Mouse (Mus musculus) ovary, postnatal 14 days (tissue): ENCODE measurements at regions not wholly inside any gene's neighbourhood (a gene's known extent, or its start where the extent isn't known, plus 50 kb on each side); places are given as distances from the start of the nearest gene placed in this dataset.

Experiments
- DNase-seq: peaks from one replicate; pipeline ENCODE4 v3.0.0; 2022; ENCODE audit warnings: low spot score

GRCm38 (mm10) chrX:13014051-13014450 is 57.2 kb upstream of the Usp9x start:
- DNase-seq = no peak

- DNase-seq = no peak
These were observed 58.2 kb upstream of the Usp9x start for GRCm38 (mm10) chrX:13013086-13013485.

DNA sequence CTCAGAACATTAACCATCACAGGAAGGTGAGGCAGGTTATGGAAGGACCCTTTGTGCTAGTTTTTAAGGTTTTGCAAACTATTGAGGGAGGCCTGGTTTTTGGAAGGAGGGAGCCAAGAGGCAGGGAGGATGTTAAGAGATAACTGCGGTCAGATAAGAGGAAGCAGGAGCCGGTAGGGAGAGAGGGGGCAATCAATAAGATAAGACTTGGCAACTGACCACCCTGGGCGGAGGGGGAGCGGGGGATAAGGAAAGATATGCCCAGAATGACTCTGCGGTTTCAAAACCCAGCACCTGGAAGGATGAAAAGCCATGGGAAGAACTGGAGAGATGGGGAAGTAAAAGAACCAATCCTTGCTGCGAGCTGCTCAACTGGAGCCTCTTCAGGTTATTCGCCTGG is 80.5 kb upstream of the Usp9x start:
- no peak for DNase-seq

- no peak for DNase-seq
These were observed 93.6 kb upstream of the Usp9x start for GRCm38 (mm10) chrX:12977676-12978075.

GRCm38 (mm10) chrX:12968979-12969746 is 102.1 kb upstream of the Usp9x start:
- DNase-seq = no peak

DNA sequence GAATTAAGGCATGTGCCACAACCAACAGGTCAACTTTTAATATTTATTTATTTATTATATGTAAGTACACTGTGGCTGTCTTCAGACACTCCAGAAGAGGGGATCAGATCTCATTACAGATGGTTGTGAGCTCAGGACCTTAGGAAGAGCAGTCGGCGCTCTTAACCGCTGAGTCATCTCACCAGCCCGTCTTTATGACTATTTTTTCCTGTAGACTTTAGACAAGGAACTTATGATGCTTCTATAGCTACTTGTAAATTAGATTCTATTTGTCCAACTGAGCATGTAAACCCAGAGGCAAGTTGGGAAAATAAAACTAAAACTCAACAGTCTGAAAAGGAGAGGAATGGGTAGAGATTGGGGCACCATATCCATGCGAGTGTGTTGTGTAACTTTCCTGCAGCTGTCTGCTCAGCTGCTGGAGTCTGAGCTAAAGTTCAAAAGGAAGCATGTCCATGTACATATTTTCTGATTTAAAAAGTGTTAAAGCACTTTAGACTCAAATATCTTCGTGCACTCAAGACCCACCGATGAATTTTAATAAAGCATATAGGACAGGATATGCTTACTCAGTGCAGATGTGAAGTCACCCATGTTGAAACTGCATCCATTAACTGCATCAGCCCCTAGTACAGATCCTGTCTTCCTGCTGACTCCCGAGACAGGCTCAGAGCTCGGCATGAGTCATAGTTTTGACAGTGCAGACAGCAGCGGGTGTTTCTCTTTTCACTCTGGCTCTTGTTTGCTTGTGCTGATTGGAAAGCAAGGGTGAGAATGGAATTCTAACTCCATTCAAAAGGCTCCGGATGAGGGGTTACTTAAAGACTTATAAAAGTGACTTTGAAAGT is 111.6 kb upstream of the Usp9x start:
- DNase-seq = no peak

DNA sequence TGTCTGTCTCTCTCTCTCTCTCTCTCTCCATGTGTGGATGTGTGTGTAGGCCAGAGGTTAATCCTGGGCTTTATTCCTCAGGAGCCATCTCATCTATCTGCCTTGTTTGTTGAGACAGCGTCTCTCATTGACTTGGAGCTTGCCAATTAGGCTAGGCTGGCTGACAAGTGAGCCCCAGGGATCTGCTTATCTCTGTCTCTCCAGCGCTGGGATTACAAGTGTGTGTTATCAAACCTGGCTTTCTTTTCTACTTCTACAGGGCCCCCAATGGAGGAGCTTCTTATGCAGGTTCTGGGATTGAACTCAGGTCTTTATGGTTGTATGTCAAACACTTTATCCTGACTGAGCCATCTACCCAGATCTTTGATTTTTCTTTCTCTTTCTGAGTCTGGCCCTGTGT is 112.4 kb upstream of the Usp9x start:
- no peak for DNase-seq

GRCm38 (mm10) chrX:12950928-12951660 is 120.2 kb upstream of the Usp9x start:
- DNase-seq = peak; percentile 18

DNA sequence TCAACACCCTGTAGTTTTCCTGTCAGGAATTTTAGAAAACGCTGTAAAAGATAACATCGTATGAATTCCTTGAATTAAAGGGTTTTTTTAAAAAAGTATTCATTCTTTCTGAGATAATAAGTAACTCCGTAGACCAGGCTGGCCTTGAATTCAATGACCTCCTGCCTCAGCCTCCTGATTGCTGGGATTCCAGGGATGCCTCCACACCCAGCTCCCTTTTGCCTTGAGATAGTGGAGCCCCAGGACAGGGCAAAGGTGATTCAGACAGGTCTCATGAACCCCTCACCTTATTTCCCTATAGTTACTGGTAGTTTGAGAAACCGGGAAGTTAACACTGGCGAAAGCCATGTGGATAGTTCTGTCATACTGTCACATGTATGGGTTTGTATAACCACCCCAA is 128.8 kb upstream of the Usp9x start:
- DNase-seq = no peak

DNA sequence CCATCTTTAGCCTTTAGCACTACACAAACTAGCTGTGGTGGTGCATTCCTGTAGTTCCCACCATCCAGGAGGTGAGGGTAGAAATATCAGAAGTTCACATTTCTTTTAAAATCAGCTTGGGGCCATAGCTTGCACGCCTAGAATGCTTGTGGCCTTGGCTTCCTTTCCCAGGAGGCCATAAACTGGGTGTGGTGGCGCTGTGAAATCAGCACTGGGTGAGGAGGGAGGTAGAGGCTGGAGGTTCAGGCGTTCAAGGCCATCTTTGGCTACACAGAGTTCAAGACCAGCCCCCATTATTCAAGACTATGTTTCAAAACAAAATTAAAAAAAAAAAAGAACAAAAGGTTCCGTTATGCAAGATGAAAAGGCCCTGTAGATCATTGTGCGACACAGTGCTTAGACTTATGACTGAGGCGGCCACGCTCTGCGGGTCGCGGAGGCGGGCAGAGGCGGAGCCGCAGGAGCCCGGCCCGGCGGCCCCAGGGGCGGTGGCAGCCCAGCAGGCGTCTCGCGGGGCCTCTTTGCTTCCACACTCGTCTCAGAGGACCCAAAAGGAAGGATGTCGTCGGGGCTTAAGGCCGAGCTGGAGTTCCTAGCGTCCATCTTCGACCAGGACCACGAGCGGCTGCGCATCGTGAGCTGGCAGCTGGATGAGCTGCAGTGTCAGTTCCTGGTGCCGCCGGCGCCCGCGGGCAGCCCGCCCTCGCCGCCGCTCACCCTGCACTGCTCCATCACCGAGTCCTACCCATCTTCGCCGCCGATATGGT is 134.7 kb upstream of the Usp9x start:
- peak; percentile 22 for DNase-seq

DNA sequence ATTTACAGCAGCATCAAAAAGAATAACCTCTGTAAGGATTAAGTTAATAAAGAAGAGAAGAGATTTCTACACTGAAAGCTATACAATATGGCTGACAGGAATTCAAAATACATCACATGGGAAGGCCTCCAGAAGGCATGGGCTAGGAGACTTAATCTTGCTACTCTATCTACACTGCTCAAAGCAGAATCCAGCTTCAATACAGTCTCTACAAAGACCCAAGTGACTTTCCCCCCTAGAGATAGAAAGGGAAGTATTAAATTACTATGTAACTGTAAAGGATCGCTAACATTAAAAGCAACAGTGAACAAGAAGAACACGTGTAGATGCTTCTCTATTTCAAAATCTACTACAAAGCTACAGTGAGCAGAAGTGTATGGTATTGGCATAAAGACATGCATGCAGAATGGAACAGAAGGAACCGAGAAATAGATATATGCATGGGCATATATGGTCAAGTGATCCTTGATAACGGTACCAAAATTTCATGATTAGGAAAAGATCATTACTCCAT is 137.9 kb upstream of the Usp9x start:
- DNase-seq = no peak

- no peak for DNase-seq
These were observed 141.1 kb upstream of the Usp9x start for GRCm38 (mm10) chrX:12930242-12930641.

DNA sequence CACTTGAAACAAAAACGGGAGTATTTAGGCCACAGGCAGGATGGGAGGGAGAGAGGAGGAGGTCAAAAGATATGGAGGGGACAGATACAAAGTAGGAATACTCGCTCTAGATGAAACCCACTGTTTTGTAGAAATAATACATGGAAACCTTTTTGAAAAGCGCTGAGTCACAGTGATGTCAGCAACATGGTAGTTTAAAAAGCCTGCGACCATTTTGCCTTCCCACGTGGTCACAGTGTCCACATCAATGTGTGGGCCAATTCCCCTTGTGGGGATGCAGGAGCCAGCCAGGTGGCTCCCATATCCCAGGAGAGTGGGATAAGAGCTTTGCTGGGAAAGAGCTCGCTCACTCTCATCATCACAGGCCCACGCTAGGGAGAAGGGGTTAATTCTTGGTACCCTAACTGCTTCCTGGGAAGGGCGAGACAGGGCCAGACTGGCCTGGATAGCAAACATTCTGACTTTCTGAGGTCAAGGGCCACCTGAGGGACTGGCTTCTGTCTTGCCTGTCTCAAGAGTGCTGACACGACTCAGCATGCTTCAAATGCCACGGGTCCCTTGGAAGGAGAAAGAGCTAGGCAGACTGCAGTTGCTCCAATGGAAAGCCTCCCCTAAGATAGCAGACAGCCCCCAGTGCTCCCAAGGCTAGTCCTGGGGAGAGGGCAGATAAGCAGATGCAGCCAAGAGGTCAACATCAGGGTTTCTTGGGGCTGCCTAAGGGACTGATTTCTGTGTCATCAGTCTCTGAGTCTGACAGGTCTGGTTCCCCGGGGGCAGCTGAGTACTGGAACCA is 143.3 kb upstream of the Usp9x start:
- no peak for DNase-seq

- DNase-seq = no peak
These were observed 146.3 kb upstream of the Usp9x start for GRCm38 (mm10) chrX:12924705-12925644.

DNA sequence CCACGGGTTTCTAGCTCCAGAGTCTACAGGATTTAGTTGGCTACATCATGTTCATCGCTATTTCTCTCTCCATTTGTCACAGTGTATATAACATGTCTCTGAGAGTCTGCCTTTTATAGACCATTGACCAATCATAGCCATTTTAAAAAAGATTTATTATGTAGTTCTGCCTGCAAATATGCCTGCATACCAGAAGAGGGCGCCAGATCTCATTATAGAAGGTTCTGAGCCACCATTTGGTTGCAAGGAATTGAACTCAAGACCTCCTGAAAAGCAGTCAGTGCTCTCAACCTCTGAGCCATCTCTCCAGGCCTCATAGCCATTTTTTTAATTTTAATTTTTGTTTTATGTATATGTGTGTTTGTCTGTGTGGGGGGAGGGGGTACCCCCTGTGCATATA is 151.7 kb upstream of the Usp9x start:
- DNase-seq = no peak

- no peak for DNase-seq
These were observed 154.2 kb upstream of the Usp9x start for GRCm38 (mm10) chrX:12917105-12917504.

DNA sequence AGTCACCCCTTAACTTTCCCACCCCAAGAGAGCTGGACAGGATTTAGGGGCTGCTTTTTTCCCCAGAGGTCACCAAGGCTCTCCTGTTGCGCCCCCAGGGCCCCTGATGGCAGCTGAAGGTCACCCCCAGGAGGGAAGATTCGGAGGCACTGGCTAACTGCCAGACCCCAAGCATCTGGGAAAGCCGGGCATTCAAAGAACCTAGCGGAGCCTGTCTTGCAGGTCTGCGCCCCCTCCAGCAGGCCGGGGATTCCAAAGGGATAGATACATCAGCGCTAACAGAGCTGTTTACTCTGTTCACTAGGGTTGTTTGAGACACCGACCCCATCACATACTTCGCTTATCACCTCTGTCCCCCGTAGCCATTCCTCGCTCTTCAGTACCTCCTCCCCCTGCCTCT is 154.6 kb upstream of the Usp9x start:
- peak; percentile 7 for DNase-seq

GRCm38 (mm10) chrX:12900256-12900655 is 138.4 kb upstream of the Med14 start:
- DNase-seq = no peak

GRCm38 (mm10) chrX:12891468-12891867 is 129.6 kb upstream of the Med14 start:
- no peak for DNase-seq

GRCm38 (mm10) chrX:12889482-12889808 is 127.6 kb upstream of the Med14 start:
- DNase-seq = no peak
